Mouse (Mus musculus) granulocyte monocyte progenitor cell, adult 5-6 weeks (primary cell): ENCODE data around the gene Hnrnpa2b1. TPM values are rescaled to one million over a fixed set of nuclear protein-coding genes. Genes with fewer than 3 reads are reported as not detected.
"Not testable (repeated sequence)": the region's sequence is repeated elsewhere in the genome, so short reads cannot be mapped to it uniquely, and the experiment has no call there.

Experiments used
- ATAC-seq: replicated peaks from 2 replicates; pipeline ENCODE4 v1.8.0; 2016; ENCODE audit warnings: mild to moderate bottlenecking, moderate TSS enrichment, inconsistent platforms; ENCODE audit not compliant: poor library complexity, severe bottlenecking
- total RNA-seq, 2 experiments: library from RNA; stranded (forward) in 1 of 2; stranded (reverse) in 1 of 2; fragments of 200-712, 200-1000 nt in 1 of 2; fragments of >200 nt in 1 of 2; fragmentation: Nextera tagmentation in 1 of 2; gene quantifications; 2 replicates each; pipeline ENCODE4 v1.2.3; 2014 to 2017

Hnrnpa2b1 gene
- total RNA-seq (2014; fragmentation: Nextera tagmentation) (1,481 and 1,500 TPM in 2 replicates), total RNA-seq (2017) (1,312 and 1,646 TPM in 2 replicates)

DNA sequence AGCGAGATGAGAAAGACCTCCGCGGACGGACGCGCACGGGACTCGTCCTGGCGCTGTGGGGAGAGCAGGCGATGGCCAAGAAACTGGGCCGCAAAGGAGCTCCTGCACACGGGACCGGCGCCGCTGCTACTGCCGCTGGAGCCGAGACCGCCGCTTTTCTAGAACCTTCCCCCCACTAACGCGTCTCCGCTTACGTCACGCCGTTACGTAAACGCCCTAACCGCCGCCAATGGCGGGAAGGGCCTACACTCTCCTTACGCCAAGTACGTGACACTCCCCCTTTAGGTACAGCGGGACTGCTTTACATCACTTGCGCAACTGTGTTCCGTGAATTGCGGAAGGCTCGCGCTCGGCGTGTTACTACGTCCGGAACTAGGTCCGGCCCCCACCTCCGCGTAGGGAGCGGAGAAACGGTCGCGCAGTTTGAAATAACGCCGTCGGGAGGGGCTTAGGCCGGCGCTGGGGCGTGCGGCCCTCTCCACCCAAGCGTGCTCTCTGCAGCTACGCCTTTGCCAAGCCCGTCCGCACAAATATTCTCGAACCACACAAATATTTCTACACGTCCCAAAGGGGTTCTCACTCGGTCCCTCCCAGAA, at the start of gene Hnrnpa2b1:
Gene Hnrnpa2b1, minus strand, starts transcription at position 180 of the 596 bp plus-strand sequence.
- ATAC-seq = peak; percentile 75

DNA sequence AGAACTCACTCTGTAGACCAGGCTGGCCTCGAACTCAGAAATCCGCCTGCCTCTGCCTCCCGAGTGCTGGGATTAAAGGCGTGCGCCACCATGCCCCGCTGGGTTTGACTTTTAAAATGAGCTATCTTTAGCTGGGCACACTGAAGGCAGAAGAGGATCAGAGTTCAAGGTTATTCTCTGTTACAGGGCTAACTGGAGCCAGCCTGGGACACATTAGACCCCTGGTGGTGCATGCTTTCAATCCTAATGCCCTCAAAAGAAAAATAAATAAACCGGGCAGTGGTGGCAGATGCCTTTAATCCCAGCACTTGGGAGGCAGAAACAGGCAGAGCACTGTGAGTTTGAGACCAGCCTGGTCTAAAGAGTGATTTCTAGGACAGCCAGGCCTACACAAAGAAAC, 45.2 kb upstream of the Hnrnpa2b1 start:
- no peak for ATAC-seq

DNA sequence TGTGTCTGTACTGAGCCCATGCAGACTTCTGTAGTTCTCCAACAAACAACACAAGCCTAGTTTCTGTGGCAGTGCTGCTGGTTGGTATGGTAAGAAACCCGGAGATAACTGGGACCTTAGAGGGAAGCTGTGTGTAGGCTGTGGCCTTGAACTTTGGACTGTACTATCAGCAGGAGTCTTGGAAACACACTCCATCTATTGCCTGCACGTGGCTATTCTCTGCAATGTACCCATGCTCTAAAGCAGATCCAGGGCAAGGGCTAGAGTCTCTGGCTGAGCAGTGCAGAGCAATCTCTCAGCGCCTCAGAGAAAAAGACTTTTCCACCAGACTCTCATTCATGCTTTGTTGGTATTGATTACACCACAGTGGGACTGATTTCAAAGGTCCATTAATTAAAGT, 44.1 kb upstream of the Hnrnpa2b1 start:
- no peak for ATAC-seq

DNA sequence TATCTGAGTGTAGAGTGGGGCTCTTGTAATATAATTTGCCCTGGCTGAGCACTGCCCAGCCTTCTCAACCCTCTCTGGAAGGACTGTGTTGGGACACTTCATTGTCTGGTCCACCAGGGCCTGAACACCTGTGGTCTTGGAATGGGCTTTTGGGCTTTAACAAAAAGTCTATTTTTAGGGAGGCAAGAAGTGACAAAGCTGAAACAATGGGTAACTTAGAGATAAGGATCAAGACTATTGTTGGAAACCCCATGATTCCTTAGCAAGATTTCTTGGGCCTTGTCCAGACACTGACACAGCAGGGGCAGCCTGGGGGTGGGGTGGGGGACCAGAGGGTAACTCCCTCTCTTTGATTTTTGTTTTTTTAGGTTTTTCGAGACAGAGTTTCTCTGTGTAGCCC, 41.3 kb upstream of the Hnrnpa2b1 start:
- ATAC-seq = no peak

DNA sequence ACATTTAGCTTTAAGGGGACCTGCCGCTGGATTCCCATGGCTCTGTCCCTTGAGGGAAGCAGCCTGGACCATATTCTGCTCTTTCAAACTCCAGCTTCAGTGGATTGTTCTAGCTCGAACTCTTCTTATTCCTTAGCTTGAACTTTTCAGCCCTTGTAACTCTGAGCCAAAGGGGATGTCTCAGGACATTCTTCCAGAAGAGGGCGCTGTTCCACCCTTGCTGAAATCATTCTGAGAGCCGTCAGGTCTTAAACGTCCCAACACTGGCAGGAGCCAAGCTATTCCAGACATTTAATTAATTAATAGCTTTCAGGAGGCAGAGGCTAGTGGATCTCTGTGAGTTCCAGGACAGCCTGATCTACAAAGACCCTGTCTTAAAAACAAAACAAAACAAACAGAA, 40.4 kb upstream of the Hnrnpa2b1 start:
- ATAC-seq = peak; percentile 70

DNA sequence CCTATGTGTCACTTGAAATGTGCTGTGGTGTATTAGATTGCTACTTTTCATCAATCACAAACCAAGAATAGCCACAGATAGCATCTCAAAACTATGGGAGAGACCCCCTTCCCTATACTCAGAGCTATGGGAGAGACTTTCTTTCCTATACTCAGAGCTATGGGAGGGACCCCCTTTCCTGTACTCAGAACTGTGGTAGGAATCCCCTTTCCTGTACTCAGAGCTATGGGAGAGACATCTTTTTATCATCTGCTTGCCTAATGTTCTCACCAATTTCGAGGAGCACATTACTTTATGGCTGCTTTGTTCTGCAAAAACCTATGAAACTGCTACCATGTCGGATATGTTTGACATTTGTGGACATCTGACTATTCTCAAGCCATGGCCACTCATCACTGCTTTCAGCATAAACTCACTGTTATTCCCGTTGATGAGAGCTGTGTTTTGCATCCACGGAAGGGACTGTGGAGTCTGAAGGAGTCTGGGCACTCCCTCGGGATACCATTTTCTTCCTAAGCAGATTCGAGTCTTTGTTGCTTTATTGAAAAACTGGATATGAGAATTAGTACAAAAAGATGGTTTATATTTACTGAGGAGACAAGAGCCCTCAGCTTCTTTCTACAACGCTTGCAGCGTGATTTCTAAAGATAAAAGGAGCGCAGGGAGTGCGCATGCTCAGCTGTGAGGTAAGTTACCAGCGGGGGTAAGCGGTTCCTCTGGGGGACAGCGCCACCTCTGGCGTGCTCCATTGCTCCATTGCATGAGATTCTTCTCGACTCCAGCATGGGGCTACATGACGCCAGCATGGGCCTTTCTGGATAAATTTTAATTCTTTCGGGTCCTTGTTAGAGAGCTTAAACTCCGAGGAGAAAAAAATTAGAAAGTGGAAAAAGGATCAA, 39.3 kb upstream of the Hnrnpa2b1 start:
- ATAC-seq = peak; percentile 99

DNA sequence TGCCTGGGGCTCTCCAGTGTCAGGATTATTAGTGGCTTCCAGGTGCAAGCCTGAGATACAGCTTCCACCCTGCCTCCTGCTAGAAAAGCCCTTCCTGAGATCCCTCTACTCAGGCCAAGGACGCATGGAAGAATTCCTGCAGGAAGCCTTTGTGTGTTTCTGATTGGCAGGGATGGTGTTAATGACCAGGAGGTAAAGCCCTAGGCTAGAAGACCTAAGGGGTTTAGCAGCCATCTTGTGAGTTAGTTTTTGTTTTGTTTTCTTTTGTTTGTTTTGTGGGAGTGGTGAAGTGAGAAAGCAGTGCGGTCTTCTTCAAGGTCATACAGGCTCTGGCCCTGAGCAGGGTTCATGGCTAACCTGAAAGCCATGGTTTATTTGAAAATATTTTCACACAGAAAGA, 37.9 kb upstream of the Hnrnpa2b1 start:
- ATAC-seq = no peak

DNA sequence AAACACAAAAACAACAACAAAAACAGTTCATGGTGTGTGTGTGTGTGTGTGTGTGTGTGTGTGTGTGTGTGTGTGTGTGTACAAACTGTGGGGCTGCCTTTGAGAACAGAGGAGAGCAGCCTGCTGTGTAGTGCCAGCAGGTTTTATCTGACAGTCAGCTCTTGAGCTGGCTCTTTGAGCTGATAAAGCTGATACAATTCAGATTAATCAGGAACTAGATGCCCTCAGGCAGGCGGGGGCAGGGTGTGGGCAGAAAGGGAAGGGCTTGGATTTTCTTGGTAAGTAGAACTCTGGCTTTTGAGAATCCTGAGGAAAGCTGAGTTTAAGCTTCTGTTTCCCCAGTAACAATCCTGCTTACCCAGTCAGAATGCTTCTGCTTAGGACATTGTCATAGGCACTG, 36.0 kb upstream of the Hnrnpa2b1 start:
- no peak for ATAC-seq

DNA sequence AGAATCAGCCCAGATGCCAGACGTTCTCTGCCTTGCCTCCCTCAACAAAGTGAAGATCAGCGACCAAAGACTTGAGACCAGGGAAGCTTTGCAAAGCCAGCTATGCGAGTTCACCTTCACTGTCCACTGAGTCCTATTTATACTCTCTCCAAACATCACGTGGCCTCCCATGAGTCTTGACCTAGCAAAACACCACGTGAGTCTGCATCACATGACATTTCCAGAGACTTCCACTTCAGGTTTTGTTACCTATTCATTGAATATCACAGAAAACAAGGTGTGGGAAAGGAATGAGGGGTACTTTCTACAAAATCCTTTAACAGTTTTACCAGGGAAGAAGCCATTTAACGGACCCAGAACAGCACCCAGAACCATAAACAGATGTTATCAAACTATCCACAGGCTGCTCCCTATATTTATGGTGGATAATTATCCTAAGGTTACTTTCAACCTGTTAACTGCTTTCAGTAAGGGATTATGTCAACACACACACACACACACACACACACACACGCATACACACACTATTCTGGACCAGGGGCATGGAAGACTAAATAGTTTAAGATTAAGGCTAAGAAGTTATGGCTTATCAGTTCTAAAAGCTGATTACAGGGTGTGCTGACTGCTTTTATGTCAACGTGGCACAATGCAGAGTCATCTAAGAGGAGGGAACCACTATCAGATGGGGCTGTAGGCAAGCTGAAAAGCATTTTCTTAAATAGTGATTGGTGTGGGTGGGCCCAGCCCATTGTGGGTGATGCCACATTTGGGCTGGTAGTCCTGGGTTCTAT, 27.8 kb upstream of the Hnrnpa2b1 start:
- no peak for ATAC-seq

DNA sequence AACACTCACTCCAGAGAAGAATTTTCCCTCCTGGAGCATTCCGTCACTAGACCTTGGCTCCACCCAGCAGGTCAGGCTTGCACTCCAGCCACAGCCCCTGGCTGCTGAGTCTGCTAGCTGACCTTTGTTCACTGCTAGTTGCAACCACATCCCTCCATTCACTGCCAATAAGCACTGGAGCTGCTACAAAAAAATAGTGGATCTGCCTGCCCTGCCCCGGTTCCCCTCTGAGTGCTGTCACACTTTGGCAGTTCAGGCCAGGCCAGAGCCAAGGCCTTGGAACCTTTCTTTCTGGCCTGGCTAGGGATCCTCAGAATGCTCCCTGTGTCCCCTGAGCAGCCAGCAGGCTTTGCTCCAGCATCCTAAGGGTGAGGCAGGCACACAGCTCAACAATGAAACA, 20.1 kb upstream of the Hnrnpa2b1 start:
- no peak for ATAC-seq

DNA sequence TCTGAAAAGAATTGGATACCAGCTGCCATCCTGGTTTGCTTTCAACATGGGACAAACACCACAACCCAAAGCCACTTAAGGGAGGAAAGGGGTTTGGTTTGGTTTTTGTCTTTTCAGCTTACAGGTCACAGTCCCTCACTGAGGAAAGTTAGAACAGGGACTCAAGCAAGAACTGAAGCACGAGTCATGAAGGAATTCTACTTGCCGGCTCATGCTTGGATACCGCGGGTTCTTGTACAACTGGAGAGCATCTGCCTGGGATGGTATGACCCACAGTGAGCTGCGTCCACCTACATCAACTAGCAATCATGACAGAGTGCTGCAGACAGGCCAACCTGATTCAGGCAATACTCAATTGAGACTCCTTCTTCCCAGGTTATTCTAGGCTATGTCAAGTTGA, 17.0 kb upstream of the Hnrnpa2b1 start:
- ATAC-seq = no peak

DNA sequence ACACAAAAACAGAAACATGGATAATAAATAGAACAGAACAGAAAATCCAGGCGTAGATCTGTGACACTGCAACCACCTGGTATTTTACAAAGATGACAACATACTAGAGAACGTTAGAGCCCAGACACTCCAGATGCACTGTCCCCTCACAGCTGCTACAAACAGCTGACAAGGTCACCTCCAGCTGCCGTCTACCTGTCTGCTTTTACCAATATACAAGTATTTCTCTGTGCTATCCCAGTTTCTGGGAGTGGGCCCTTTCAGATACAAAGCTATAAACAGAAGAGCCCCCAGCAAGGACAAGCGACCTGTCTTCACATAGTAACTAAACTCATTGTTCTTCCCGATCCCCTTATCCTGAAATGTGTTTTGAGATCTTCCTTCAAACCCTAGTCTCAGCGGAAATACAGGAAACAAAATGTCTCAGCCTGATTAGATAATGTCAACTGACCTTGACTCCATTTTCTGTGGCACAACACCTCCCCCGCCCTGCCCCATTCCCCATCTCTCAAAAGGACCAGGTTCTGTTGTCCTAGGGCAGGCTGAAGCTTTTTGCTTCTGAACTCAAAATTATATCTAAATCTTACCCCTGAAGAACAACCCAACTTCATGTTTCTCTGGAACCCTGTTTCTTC, 16.5 kb upstream of the Hnrnpa2b1 start:
- no peak for ATAC-seq

DNA sequence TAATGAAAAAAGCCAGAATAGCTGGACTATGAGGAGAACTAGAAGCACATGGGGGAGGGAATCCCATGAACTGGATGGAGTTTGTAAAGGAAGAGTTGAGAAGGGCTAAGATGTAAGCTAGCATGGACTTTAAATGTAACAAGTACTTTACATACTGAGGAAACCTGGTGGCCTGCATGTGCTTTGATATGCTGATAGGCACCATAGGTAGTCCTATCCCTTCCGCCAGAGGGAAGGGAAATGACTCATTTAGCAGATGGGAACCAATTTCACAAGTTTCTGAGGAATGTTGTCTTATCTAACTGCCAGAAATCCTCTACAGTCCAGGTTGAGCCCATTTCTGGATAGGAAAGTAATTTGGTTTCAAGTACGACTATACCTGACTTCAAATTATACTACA, 16.0 kb upstream of the Hnrnpa2b1 start:
- ATAC-seq = no peak

DNA sequence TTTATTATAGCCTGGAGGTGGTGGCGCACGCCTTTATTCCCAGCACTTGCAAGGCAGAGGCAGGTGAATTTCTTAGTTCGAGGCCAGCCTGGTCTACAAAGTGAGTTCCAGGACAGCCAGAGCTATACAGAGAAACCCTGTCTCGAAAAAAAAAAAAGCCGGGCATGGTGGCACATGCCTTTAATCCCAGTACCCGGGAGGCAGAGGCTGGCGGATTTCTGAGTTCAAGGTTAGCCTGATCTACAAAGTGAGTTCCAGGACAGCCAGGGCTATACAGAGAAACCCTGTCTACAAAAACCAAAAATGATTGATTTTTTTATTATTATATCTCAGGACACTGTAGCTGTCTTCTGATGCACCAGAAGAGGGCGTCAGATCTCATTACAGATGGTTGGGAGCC, 14.9 kb upstream of the Hnrnpa2b1 start:
- ATAC-seq = not testable (repeated sequence)

DNA sequence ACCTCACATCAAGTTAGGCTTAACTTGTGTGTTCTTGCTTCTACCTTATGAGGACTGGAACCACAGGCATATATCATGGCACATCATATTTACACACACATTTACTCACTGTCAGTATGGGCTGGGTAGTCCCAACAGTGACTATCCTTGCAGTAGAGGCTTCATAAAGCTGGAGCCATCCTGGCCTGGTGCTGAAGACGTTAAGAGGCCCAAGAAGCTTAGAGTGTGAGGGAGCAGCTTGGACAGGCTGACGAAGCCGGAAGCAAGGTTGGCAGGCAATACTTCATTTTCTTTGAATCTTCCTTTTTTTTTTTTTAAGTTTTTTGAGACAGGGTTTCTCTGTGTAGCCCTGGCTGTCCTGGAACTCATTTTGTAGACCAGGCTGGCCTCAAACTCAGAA, 14.2 kb upstream of the Hnrnpa2b1 start:
- no peak for ATAC-seq

DNA sequence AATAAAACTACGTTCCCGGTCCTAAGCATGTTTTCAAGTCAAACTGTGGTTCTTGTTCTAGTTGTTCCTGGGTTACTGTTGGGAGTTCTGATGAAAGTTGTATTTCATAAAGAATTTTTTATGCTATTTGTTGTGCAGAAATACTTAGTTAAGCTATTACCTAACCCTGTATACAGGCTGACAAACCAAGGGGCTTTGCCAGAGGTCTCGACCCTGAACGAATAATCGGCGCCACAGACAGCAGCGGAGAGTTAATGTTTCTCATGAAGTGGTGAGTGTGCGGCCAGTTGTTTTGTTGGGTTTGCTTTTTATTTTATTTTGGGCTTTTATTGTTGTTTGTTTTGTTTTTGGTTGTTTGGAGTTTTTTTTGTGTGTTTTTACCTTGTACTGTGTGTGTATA, 11.9 kb upstream of the Hnrnpa2b1 start:
- no peak for ATAC-seq

DNA sequence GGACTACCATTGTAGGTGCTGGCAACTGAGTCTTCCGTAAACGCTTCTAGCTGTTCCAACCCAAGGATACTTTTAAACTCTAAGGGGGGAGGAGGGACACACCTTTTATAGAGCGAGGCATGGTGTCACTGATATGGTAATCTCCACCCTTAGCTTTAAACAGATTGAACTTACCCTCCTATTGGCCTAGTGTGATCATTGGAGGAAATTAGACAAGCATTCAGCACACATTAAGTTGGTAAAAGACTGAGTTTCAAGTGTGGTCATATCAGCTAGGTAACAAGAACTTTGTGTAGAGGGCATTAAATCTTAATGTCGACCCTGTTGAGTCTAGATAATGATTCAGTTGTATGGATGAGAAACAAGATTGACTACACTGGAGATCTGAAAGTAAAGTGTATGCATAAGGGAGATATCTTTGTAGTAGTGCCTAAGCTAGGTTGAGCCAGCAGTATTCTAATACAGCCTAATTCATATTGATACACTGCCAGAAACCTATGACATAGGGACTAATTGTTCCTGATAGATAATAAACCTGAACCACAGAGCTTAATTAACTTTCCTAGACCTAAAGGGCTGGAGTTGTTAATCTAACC, 9.5 kb upstream of the Hnrnpa2b1 start:
- ATAC-seq = no peak

DNA sequence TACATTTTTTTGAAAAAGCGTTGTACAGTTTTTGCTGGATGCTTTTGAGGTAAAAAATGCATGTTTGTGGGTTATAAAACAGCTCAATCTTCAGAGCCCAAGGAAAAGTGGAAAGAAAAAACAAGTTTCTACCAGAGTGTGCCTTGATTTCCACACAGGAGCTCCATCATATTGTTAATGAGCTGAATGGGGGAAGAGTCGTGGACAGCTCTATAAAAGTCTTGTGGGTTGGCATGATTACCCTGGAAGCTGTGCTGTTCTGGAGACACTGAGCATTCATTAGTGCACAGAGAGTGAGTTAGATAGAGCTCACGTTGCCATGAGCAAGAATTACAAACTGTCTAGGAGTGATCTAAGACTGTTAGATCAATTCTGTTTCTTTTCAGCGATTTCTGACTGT, 2.5 kb upstream of the Hnrnpa2b1 start:
- no peak for ATAC-seq

DNA sequence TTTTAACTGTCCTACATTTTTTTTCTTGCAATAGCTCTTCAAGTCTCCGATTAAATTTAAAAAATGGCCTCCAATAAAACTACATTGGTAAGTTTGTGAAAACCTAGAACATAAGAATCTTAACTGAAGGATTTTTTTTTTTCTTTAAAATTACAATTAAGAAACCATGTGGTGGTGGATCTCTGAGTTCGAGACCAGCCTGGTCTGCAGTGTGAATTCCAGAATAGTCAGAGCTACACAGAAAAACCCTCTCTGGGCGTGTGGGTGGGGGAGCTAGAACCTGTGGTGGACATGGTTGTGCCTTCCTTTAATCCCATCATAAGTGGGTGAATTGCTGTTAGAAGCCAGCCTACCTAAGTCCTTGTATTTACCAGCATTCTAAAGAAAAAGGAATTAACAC, 2.1 kb upstream of the Hnrnpa2b1 start:
- ATAC-seq = no peak

DNA sequence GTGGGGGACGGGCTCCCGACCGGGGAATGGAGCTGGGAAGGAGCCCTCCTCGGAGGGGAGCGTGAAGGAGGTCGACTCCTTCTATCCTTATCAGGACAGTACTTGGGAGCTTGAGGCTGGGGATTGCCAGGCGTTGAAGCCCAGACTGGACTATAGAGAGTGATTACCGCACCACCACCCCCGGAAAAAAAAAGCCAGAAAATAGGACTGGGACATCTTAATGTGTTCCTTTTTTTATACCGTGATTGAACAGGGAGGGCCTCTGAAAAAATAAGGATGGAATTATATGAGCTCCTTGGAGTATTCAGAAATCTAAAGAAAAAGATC, 1.4 kb upstream of the Hnrnpa2b1 start:
- no peak for ATAC-seq
